Mouse (Mus musculus) heart, postnatal 4 days (tissue): ENCODE measurements around the gene Iqcg. TPM values are rescaled to one million over a fixed set of nuclear protein-coding genes. Genes with fewer than 3 reads are reported as not detected.

Experiments used
- DNase-seq: peaks from one replicate; pipeline ENCODE4 v3.0.0; 2021
- total RNA-seq, 2 experiments: library from RNA; stranded (reverse); gene quantifications; 2 replicates each; pipeline ENCODE4 v1.2.3; 2021

Iqcg gene
- total RNA-seq, 2 experiments from 2014 or later: 0.57 to 0.97 TPM

GRCm38 (mm10) chr16:33049809-33050208 is 6.2 kb downstream of the Iqcg start:
- DNase-seq: no peak

- DNase-seq: no peak
Measured at GRCm38 (mm10) chr16:33048686-33049085, 7.3 kb downstream of the Iqcg start.

- DNase-seq: no peak
Measured at GRCm38 (mm10) chr16:33048004-33048403, 8.0 kb downstream of the Iqcg start.

GRCm38 (mm10) chr16:33043268-33043667 is 12.8 kb downstream of the Iqcg start:
- no peak for DNase-seq

GRCm38 (mm10) chr16:33042682-33043081 is 13.3 kb downstream of the Iqcg start:
- no peak for DNase-seq

GRCm38 (mm10) chr16:33036006-33036405 is 20.0 kb downstream of the Iqcg start:
- DNase-seq: no peak

GRCm38 (mm10) chr16:33026357-33026756 is 29.7 kb downstream of the Iqcg start:
- DNase-seq: no peak

- no peak for DNase-seq
Measured at GRCm38 (mm10) chr16:33024456-33025104, 31.4 kb downstream of the Iqcg start.

- peak; percentile 94 for DNase-seq
Measured at GRCm38 (mm10) chr16:33023750-33024149, 32.3 kb downstream of the Iqcg start.

- no peak for DNase-seq
Measured at GRCm38 (mm10) chr16:33021381-33021780, 34.6 kb downstream of the Iqcg start.

GRCm38 (mm10) chr16:33019117-33019770 is 36.8 kb downstream of the Iqcg start:
- DNase-seq: no peak

GRCm38 (mm10) chr16:33017677-33018349 is 38.2 kb downstream of the Iqcg start:
- DNase-seq: no peak

- DNase-seq: no peak
Measured at GRCm38 (mm10) chr16:33015986-33016385, 40.0 kb downstream of the Iqcg start.

GRCm38 (mm10) chr16:33015396-33015907 is 40.6 kb downstream of the Iqcg start:
- no peak for DNase-seq

GRCm38 (mm10) chr16:33014921-33015320 is 41.1 kb downstream of the Iqcg start:
- no peak for DNase-seq

- no peak for DNase-seq
Measured at GRCm38 (mm10) chr16:33013801-33014200, 42.2 kb downstream of the Iqcg start.

- DNase-seq: no peak
Measured at GRCm38 (mm10) chr16:33010166-33010565, 45.9 kb downstream of the Iqcg start.

GRCm38 (mm10) chr16:33007436-33007835 is 48.6 kb downstream of the Iqcg start:
- no peak for DNase-seq

GRCm38 (mm10) chr16:33006888-33007287 is 49.1 kb downstream of the Iqcg start:
- no peak for DNase-seq

GRCm38 (mm10) chr16:33005216-33005615 is 50.8 kb downstream of the Iqcg start:
- peak; percentile 47 for DNase-seq

- DNase-seq: no peak
Measured at GRCm38 (mm10) chr16:32992158-32992557, 63.9 kb downstream of the Iqcg start.

- DNase-seq: no peak
Measured at GRCm38 (mm10) chr16:32984631-32985030, 71.4 kb downstream of the Iqcg start.

GRCm38 (mm10) chr16:32981405-32981804 is 74.6 kb downstream of the Iqcg start:
- DNase-seq: no peak

GRCm38 (mm10) chr16:32980227-32980626 is 75.8 kb downstream of the Iqcg start:
- no peak for DNase-seq
